Mouse (Mus musculus) intestine, postnatal 0 days (tissue): ENCODE results near the gene Tns1. TPM values are rescaled to one million over a fixed set of nuclear protein-coding genes. Genes with fewer than 3 reads are reported as not detected.

ENCODE experiments used
- ATAC-seq: fragments of 200-750 bp; cut with Nextera tagmentation; 2 replicates; pipeline ENCODE4 v1.8.0; 2017; ENCODE audit warnings: mild to moderate bottlenecking, moderate TSS enrichment, moderate library complexity
- H3K27ac ChIP-seq: fragments of 300-500 bp; sonication (generic); 2 replicates; pipeline ENCODE4 v1.5.1; 2014; ENCODE audit warnings: mild to moderate bottlenecking, low read depth, low read length, moderate library complexity
- H3K27me3 ChIP-seq: fragments of 300-500 bp; sonication (generic); replicated peaks from 2 replicates; pipeline ENCODE4 v1.6.1; 2014; ENCODE audit warnings: low read length, mixed read lengths; ENCODE audit not compliant: control insufficient read depth, insufficient read depth
- H3K36me3 ChIP-seq: fragments of 300-500 bp; sonication (generic); 2 replicates; pipeline ENCODE4 v1.6.1; 2014; ENCODE audit warnings: mild to moderate bottlenecking, moderate library complexity; ENCODE audit not compliant: control insufficient read depth, insufficient read depth
- H3K4me1 ChIP-seq: fragments of 300-500 bp; sonication (generic); replicated peaks from 2 replicates; pipeline ENCODE4 v1.6.1; 2014; ENCODE audit warnings: antibody characterized with exemption, low read length, mixed read lengths; ENCODE audit not compliant: control insufficient read depth, insufficient read depth
- H3K4me2 ChIP-seq: fragments of 300-500 bp; sonication (generic); replicated peaks from 2 replicates; pipeline ENCODE4 v1.6.1; 2014; ENCODE audit warnings: low read depth, mild to moderate bottlenecking, moderate library complexity
- H3K4me3 ChIP-seq: fragments of 300-500 bp; sonication (generic); 2 replicates; pipeline ENCODE4 v1.5.1; 2014; ENCODE audit warnings: low read depth, low read length
- H3K9ac ChIP-seq: fragments of 300-500 bp; sonication (generic); 2 replicates; pipeline ENCODE4 v1.6.1; 2014; ENCODE audit warnings: mild to moderate bottlenecking, low read depth, low read length
- H3K9me3 ChIP-seq: fragments of 300-500 bp; sonication (generic); 2 replicates; pipeline ENCODE4 v1.6.1; 2016; ENCODE audit warnings: mixed run types; ENCODE audit not compliant: control insufficient read depth
- CTCF ChIP-seq: sonication (generic); IDR thresholded peaks from 2 replicates; pipeline ENCODE4 v1.5.1; 2016; ENCODE audit warnings: low read depth, mild to moderate bottlenecking, control low read depth, antibody characterized with exemption, moderate library complexity
- WGBS: fragments of 180-500 bp; shearing (Covaris S2); extraction: QIAGEN DNeasy Blood & Tissue Kit; methylation state at CpG from one replicate; pipeline ENCODE4 v1.1.7; 2014; 5-methylcytosine and 5-hydroxymethylcytosine counted together
- polyA plus RNA-seq: library from polyadenylated mRNA; unstranded; fragments of >200 nt; fragmentation: Nextera tagmentation; extraction: Ambion mirVana; gene quantifications from 2 replicates; pipeline ENCODE4 v1.2.1, GENCODE M21; 2015

Tns1 gene
- polyA plus RNA-seq, 1 experiment from 2014 or later, result 21.5 TPM

GRCm38 (mm10) chr1:74043584-74044105 lies 80.6 kb downstream of the Tns1 start:
- Histone ChIP-seq H3K27ac (no peak overlapping the region), H3K27me3 (0 out of 2 replicates have a peak, but pooled peaks cover 3% of the 10 kb centered on the region), H3K36me3 (no peaks in the 10 kb centered on the region), H3K9ac (no peak overlapping the region), H3K9me3 (no peaks in the 10 kb centered on the region), H3K4me2 (no peak overlapping the region), H3K4me3 (no peak overlapping the region), H3K4me1 (peaks cover 14% of the 10 kb centered on the region; the same call in 1 of the 2 replicates)
- no peak for TF ChIP-seq CTCF
- WGBS, result 34% methylated on average over 4 of the region's 4 CpGs
- no peak for ATAC-seq

- Histone ChIP-seq H3K4me1 (peaks cover 14% of the 10 kb centered on the region; the same call in 1 of the 2 replicates), H3K4me2 (no peak overlapping the region), H3K36me3 (no peaks in the 10 kb centered on the region), H3K27ac (no peak overlapping the region), H3K9me3 (no peaks in the 10 kb centered on the region), H3K4me3 (no peak overlapping the region), H3K27me3 (0 out of 2 replicates have a peak, but pooled peaks cover 3% of the 10 kb centered on the region), H3K9ac (no peak overlapping the region)
- TF ChIP-seq CTCF, result no peak
- ATAC-seq, result no peak
- 69% methylated on average over 3 of the region's 3 CpGs for WGBS
Observed at GRCm38 (mm10) chr1:74042711-74043467, 81.4 kb downstream of the Tns1 start.

- ATAC-seq, result no peak
- no peak overlapping the region for H3K4me2 ChIP-seq
- H3K27me3 ChIP-seq, result 0 out of 2 replicates have a peak, but pooled peaks cover 6% of the 10 kb centered on the region
- no peak for TF ChIP-seq CTCF
- 32% methylated on average over 8 of the region's 8 CpGs for WGBS
- peaks cover 14% of the 10 kb centered on the region; the same call in 1 of the 2 replicates for H3K4me1 ChIP-seq
- no peaks in the 10 kb centered on the region for H3K36me3 ChIP-seq
- no peak overlapping the region for H3K27ac ChIP-seq
- no peaks in the 10 kb centered on the region for H3K9me3 ChIP-seq
- no peak overlapping the region for H3K9ac ChIP-seq
- no peak overlapping the region for H3K4me3 ChIP-seq
Observed at GRCm38 (mm10) chr1:74041692-74042091, 82.6 kb downstream of the Tns1 start.

- Histone ChIP-seq H3K9ac (no peak overlapping the region), H3K27me3 (0 out of 2 replicates have a peak, but pooled peaks cover 6% of the 10 kb centered on the region), H3K27ac (no peak overlapping the region), H3K4me1 (peaks cover 14% of the 10 kb centered on the region; the same call in 1 of the 2 replicates), H3K9me3 (no peaks in the 10 kb centered on the region), H3K4me2 (no peak overlapping the region), H3K36me3 (no peaks in the 10 kb centered on the region), H3K4me3 (no peak overlapping the region)
- 71% methylated on average over 7 of the region's 7 CpGs for WGBS
- no peak for TF ChIP-seq CTCF
- ATAC-seq, result no peak
Observed at GRCm38 (mm10) chr1:74041178-74041577, 83.1 kb downstream of the Tns1 start.

GRCm38 (mm10) chr1:74036560-74037390 lies 87.5 kb downstream of the Tns1 start:
- peak overlapping the region; percentile 47 for H3K4me3 ChIP-seq
- peak overlapping the region; percentile 61 for H3K4me2 ChIP-seq
- H3K27me3 ChIP-seq, result 0 out of 2 replicates have a peak, but pooled peaks cover 6% of the 10 kb centered on the region
- 2% methylated on average over 36 of the region's 40 CpGs for WGBS
- H3K36me3 ChIP-seq, result no peaks in the 10 kb centered on the region; the same call in 1 of the 2 replicates
- peak overlapping the region; percentile 42 for H3K9ac ChIP-seq
- no peaks in the 10 kb centered on the region for H3K9me3 ChIP-seq
- TF ChIP-seq CTCF, result peak; percentile 68
- peak; percentile 40; the same call in 1 of the 2 replicates for ATAC-seq
- H3K4me1 ChIP-seq, result 0 out of 2 replicates have a peak, but pooled peaks cover 1% of the 10 kb centered on the region
- H3K27ac ChIP-seq, result peak overlapping the region; percentile 23; the same call in 1 of the 2 replicates
